Mouse (Mus musculus) limb, embryonic 14.5 days (tissue): ENCODE measurements around the gene Wdr91. TPM values are rescaled to one million over a fixed set of nuclear protein-coding genes. Genes with fewer than 3 reads are reported as not detected.

Experiments used
- ATAC-seq: fragments of 200-750 bp; cut with Nextera tagmentation; 2 replicates; pipeline ENCODE4 v1.8.0; 2017; ENCODE audit warnings: low read depth, moderate number of reproducible peaks, moderate TSS enrichment; ENCODE audit not compliant: low FRiP score
- DNase-seq: peaks from one replicate; pipeline ENCODE4 v3.0.0-alpha.2; 2015; ENCODE audit warnings: low spot score
- H3K27ac ChIP-seq: fragments of 300-500 bp; sonication (generic); replicated peaks from 2 replicates; pipeline ENCODE4 v1.5.1; 2014; ENCODE audit warnings: low read depth, mild to moderate bottlenecking, low read length, moderate library complexity, mixed read lengths
- H3K27me3 ChIP-seq: fragments of 300-500 bp; sonication (generic); 2 replicates; pipeline ENCODE4 v1.6.1; 2014; ENCODE audit warnings: low read length, mixed read lengths; ENCODE audit not compliant: control insufficient read depth, insufficient read depth
- H3K36me3 ChIP-seq: fragments of 300-500 bp; sonication (generic); 2 replicates; pipeline ENCODE4 v1.6.1; 2014; ENCODE audit warnings: mild to moderate bottlenecking, low read length, moderate library complexity, mixed read lengths; ENCODE audit not compliant: control insufficient read depth, insufficient read depth
- H3K4me1 ChIP-seq: fragments of 300-500 bp; sonication (generic); 2 replicates; pipeline ENCODE4 v1.6.1; 2014; ENCODE audit warnings: antibody characterized with exemption, low read length, mixed read lengths; ENCODE audit not compliant: control insufficient read depth, insufficient read depth
- H3K4me2 ChIP-seq: fragments of 300-500 bp; sonication (generic); replicated peaks from 2 replicates; pipeline ENCODE4 v1.6.1; 2014; ENCODE audit warnings: low read depth, mild to moderate bottlenecking, low read length, moderate library complexity; ENCODE audit not compliant: severe bottlenecking
- H3K4me3 ChIP-seq: fragments of 300-500 bp; sonication (generic); replicated peaks from 2 replicates; pipeline ENCODE4 v1.5.1; 2014; ENCODE audit warnings: low read length
- H3K9ac ChIP-seq: fragments of 300-500 bp; sonication (generic); 2 replicates; pipeline ENCODE4 v1.6.1; 2014; ENCODE audit warnings: mild to moderate bottlenecking, low read depth, low read length, moderate library complexity; ENCODE audit not compliant: severe bottlenecking
- H3K9me3 ChIP-seq: fragments of 300-500 bp; sonication (generic); 2 replicates; pipeline ENCODE4 v1.6.1; 2016; ENCODE audit warnings: low read length; ENCODE audit not compliant: control insufficient read depth
- POLR2A ChIP-seq: fragments of 200-500 bp; IDR thresholded peaks from 2 replicates; pipeline ENCODE4 v1.8.0; 2012; ENCODE audit warnings: inconsistent platforms, mild to moderate bottlenecking, moderate library complexity, borderline replicate concordance; ENCODE audit not compliant: insufficient read depth, insufficient read length; ENCODE audit errors: extremely low read depth
- WGBS: fragments of 180-500 bp; shearing (Covaris S2); extraction: QIAGEN DNeasy Blood & Tissue Kit; methylation state at CpG from one replicate; pipeline ENCODE4 v1.1.7; 2014; 5-methylcytosine and 5-hydroxymethylcytosine counted together
- polyA plus RNA-seq, 2 experiments: library from polyadenylated mRNA; depleted of rRNA in 1 of 2; stranded (reverse) in 1 of 2; unstranded in 1 of 2; fragments of >200 nt; fragmentation: Nextera tagmentation in 1 of 2; extraction: Ambion mirVana in 1 of 2; gene quantifications; 2 replicates each; pipeline versions ENCODE4 v1.2.1 to v1.2.3; 2012 to 2014

Gene Wdr91
- polyA plus RNA-seq, 2 experiments: 9.6 to 22.2 TPM

GRCm38 (mm10) chr6:34875966-34876834 is 34.5 kb downstream of the Wdr91 start:
- Histone ChIP-seq H3K36me3 (peaks cover 24% of the 10 kb centered on the region; the same call in 1 of the 2 replicates), H3K9me3 (no peaks in the 10 kb centered on the region), H3K4me2 (peak overlapping the region; percentile 75; the same call in 1 of the 2 replicates), H3K27ac (no peak overlapping the region), H3K4me3 (no peak overlapping the region), H3K27me3 (no peaks in the 10 kb centered on the region), H3K9ac (no peak overlapping the region), H3K4me1 (peaks cover 11% of the 10 kb centered on the region)
- DNase-seq (no peak), ATAC-seq (no peak)
- TF ChIP-seq POLR2A: no peak
- WGBS: 59% methylated on average over 12 of the region's 12 CpGs

DNA sequence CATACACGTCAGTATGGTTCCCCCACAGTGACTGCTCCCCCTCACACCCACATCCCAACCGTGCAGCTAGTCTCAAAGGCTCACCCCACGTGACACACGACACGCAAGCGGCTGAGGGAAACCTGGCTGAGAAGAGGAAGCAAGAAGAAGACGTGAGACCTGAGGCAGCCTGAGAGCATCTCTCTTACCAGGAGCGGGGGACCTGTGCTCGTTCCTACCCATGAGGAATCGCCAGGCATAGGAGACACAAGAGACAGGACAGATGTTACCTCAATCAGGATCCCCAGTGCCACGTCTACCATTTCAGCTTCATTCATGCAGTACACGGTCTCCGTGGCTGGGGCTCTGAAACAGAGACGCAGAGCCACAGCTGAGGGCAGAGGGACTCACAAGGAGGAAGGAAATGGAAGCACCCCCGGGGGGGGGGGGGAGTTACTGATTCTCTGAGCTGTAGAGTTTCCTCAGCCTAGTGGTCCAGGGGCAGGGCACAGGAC is 35.4 kb downstream of the Wdr91 start:
- ATAC-seq: no peak
- H3K4me1 ChIP-seq: peaks cover 19% of the 10 kb centered on the region
- no peak for TF ChIP-seq POLR2A
- DNase-seq: no peak
- no peaks in the 10 kb centered on the region for H3K27me3 ChIP-seq
- no peak overlapping the region for H3K9ac ChIP-seq
- no peak overlapping the region for H3K27ac ChIP-seq
- peaks cover 17% of the 10 kb centered on the region; the same call in 1 of the 2 replicates for H3K36me3 ChIP-seq
- H3K4me3 ChIP-seq: no peak overlapping the region
- 86% methylated on average over 15 of the region's 15 CpGs for whole genome bisulfite sequencing
- no peaks in the 10 kb centered on the region for H3K9me3 ChIP-seq
- H3K4me2 ChIP-seq: no peak overlapping the region

DNA sequence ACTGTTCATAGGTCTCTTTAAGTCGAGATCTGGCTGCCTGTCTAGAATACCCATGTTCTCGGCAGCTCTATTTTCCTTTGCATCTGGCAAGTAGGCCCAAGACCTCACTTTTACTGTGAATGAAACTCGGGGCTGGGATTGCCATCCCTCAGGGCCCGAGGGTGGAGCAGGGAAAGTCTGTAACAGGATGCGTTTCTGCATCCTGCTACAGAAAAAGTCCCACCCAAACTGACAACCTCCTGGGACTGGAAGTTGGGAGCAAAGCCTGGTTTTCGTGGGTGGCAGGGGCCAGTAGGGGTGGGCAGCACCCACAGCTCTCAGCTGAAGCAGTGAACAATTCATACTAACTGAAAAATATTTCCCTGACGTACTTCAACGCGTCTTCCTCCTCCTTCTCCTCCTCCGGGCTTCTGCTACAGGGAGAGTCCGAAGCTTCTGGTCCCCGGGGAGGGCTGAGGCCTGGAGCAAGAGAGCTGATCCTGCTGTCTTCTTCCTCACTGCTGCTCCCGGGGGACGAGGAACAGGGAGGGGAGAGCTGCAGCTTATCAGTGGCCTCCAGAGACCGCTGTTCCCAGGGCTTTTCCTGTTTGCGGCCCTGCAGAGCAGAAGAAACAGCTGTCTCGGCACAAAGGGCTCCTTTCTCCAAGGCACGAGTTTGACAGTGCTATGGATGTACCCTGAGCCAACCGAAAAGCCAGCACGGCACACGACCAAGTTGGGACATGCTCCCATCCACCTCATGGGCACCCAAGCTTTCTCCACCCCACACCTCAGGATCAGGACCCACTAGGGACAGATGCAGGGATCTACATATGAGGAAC is 36.4 kb downstream of the Wdr91 start:
- Histone ChIP-seq H3K9ac (no peak overlapping the region), H3K9me3 (no peaks in the 10 kb centered on the region), H3K4me3 (no peak overlapping the region), H3K4me2 (no peak overlapping the region), H3K27ac (0 out of 2 replicates have a peak overlapping the region, but pooled peaks have one; percentile 26), H3K4me1 (peaks cover 19% of the 10 kb centered on the region), H3K27me3 (no peaks in the 10 kb centered on the region), H3K36me3 (0 out of 2 replicates have a peak, but pooled peaks cover 12% of the 10 kb centered on the region)
- no peak for DNase-seq
- WGBS: 73% methylated on average over 21 of the region's 21 CpGs
- TF ChIP-seq POLR2A: no peak
- ATAC-seq: no peak

GRCm38 (mm10) chr6:34872871-34873270 is 37.8 kb downstream of the Wdr91 start:
- Histone ChIP-seq H3K36me3 (0 out of 2 replicates have a peak, but pooled peaks cover 12% of the 10 kb centered on the region), H3K9ac (no peak overlapping the region), H3K27ac (no peak overlapping the region), H3K27me3 (no peaks in the 10 kb centered on the region), H3K9me3 (no peaks in the 10 kb centered on the region), H3K4me2 (no peak overlapping the region), H3K4me3 (no peak overlapping the region), H3K4me1 (peaks cover 16% of the 10 kb centered on the region)
- TF ChIP-seq POLR2A: no peak
- no peak for DNase-seq
- 84% methylated on average over 10 of the region's 10 CpGs for WGBS
- no peak for ATAC-seq

DNA sequence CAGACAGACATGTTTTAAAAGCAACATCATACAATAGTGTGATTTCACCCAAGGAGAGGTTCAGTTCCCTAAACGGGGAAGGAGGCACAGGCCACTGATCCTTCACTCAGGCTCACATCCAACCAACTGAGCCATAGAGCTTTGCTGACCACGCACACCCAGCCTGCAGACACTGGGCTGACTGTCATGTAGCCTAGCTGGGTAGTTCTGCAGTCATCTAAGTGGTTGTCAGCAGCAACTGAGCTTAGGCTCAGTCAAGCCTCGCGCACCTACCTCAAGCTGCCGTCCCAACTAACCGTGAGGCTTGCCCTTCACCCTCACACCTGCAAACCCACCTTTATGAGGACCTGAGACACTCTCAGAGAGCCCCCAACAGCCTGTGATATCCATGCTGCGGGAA is 38.7 kb downstream of the Wdr91 start:
- Histone ChIP-seq H3K4me1 (peaks cover 14% of the 10 kb centered on the region), H3K36me3 (0 out of 2 replicates have a peak, but pooled peaks cover 12% of the 10 kb centered on the region), H3K4me3 (no peak overlapping the region), H3K27ac (0 out of 2 replicates have a peak overlapping the region, but pooled peaks have one; percentile 19), H3K9me3 (no peaks in the 10 kb centered on the region), H3K9ac (no peak overlapping the region), H3K4me2 (no peak overlapping the region), H3K27me3 (no peaks in the 10 kb centered on the region)
- DNase-seq: no peak
- TF ChIP-seq POLR2A: no peak
- 90% methylated on average over 7 of the region's 7 CpGs for WGBS
- ATAC-seq: no peak; the same call in 1 of the 2 replicates
